Mouse (Mus musculus): ENCODE results near the gene Snrpa.

Gene Snrpa

DNA sequence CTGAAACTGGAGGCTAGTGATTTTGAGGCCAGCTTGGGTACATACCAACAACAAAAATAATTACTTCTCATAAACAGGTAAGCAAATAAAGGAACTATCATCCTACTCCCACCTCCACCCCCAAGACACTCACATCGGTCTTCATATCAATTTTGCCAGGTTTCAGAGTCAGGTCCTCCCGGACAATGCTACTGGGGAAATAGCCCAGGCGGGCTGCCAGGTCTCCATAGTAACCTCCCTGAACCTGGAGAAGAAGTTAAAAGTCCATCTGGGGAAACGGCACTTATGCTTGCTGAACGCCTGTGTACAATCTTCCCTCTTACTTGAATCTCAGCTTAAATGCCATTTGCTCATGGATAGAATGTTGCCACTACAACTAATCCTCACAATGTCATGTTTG lies 16.0 kb downstream of the Snrpa start:
- no peak for TF ChIP-seq GATA4 (IDR thresholded peaks at IDR 0.05; ENCODE audit: insufficient replicate concordance, low read length)

DNA sequence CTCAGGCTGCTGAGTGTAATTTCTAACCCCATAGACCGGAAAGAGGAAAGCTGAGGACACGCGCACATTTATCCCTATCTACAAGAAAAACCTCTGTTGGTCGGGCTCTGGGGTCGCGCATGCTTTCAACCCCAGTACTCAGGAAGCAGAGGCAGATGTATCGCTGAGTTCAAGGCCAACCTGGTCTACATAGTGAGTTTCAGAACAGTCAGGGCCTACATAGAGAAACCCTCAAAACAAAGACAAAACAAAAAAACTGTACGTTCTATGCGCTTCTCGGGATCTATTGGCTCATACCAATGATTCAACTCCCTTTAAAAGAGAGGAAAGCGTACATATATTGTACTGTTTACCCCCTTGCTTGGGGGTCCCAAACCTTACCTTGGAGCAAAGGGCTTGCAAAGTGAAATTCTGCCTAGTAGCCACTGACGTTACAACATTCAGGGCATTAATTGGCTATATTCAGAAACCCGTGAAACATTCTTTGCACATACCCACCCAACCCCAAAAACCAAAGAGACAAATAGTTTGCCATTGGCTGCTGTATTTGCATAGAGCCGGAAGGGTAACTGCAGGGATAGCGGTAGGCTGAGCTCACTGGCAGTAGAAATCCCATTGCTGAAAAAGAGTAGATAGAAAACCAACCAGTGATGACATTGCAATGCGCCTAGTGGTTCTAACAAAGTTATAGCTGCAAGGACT lies 16.7 kb downstream of the Snrpa start:
- no peak for TF ChIP-seq GATA4 (IDR thresholded peaks at IDR 0.05; ENCODE audit: insufficient replicate concordance, low read length)

DNA sequence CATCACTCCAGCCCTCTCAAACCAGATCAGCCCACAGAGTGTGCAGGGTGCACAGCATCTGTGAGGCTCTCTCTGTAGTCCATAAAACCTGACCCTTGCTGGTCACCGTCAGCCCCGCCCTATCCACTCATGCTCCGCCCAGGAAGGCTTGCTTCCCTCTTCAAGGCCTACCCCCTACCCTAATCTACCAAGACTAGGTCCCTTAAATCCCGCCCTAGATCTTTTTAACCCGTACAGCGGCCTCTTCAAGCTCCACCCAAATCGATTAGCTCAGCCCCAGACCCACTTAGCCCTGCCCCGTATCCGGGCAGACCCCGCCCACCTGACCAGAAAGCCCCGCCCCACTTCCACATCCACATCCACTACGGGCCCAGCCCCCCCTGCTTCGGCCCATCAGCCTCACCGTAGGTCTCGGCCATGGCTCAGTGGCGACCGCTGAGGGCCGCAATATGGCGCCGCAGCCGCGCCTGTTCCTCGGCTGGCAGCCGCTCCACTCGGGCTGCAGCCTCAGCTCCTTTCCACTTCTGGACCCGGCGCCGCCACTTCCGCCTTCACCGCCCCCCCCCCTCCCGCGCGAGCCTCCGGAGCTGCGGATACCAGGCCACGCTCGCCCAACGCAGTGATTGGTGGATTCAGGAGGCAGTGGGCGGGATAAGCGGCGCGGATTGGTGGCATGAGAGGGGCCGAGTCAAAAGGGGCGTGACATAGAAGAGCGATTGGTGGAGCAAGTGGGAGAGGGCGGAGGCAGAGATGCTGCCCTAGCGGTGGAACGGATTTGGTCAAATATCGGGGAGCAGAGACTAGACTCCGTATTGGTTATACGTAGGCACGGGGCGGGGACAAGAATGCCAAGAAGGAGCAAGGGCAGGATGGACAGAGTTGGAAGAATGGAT lies 17.5 kb downstream of the Snrpa start, which contains the start of gene Rab4b:
Gene Rab4b (minus strand): TSS at position 573 of the 893 bp plus-strand sequence.
- TF ChIP-seq GATA4 (IDR thresholded peaks at IDR 0.05; ENCODE audit: insufficient replicate concordance, low read length): peak; percentile 5; the same call in 1 of the 2 replicates

DNA sequence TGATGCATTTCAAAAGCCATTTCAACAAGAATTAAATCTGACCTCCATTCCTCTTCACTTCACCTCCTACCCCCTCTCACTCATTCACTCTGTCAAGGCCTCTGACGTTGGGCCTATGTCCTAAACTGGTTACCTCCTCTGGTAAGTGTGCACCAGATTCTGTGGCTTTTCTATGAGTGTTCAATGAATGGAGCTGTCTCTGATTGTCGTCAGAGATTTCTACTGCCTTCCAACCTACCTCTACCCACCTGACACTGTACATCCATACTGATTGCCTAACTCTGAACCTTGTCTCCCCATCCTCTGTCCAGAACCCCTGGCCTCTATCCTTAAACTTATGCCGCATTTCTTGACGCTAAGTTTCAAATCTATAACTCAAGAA lies 18.1 kb downstream of the Snrpa start:
- TF ChIP-seq GATA4 (IDR thresholded peaks at IDR 0.05; ENCODE audit: insufficient replicate concordance, low read length): no peak

DNA sequence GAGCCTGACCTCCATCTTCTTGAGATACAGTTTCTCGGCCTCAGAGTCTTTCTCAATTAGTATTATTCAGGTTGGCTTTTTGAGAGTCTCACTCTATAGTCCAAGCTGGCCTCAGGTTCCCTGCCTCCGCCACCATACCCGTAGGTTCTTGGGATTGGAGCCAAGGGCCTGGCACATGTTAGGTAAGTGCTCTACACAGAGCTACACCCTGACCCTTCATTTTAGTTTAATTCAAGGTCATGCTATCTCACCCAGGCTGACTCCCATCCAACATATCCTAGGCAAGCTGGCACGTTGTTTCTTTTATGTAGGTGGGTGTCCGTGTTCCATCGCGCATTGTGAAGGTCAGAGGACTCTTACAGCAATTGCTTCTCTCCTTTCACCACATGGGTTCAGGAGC lies 21.2 kb downstream of the Snrpa start:
- TF ChIP-seq GATA4 (IDR thresholded peaks at IDR 0.05; ENCODE audit: insufficient replicate concordance, low read length): no peak

DNA sequence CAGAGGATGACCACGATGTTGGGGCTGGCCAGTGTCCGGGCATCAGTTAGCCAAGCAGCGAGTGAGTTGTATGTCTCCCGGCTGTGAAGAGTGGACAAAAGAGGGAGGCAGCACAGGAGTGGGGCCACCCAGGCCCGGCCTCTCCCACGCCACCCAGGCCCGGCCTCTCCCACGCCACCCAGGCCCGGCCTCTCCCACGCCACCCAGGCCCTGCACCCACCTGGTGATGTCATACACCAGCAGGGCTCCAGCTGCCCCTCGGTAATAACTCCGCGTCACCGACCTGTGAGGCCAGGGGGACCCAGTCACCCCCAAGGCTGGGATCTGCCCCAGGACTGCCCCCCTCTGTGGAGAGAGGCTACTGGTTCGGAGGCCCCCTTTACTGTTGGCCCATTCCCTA lies 21.6 kb downstream of the Snrpa start:
- TF ChIP-seq GATA4 (IDR thresholded peaks at IDR 0.05; ENCODE audit: insufficient replicate concordance, low read length): no peak

DNA sequence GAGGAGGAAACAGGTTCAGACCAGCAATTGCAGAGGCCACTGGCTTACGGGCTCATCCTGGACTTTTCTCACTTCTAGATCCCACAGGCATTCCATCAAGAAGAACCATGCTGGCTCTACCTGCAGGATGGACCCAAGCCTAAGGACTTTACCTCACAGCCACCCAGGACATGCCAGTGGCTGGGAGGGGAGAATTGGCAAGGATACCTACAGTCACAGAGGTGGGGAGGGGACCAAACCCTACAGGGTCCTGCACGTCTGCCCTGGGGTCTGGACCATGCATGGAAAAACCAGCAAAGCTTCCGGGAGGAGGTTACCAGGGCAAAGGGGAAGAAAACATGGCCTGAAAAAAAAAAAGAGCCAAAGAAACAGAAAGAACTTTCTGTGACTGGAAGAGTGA lies 25.1 kb downstream of the Snrpa start:
- TF ChIP-seq GATA4 (IDR thresholded peaks at IDR 0.05; ENCODE audit: insufficient replicate concordance, low read length): no peak

DNA sequence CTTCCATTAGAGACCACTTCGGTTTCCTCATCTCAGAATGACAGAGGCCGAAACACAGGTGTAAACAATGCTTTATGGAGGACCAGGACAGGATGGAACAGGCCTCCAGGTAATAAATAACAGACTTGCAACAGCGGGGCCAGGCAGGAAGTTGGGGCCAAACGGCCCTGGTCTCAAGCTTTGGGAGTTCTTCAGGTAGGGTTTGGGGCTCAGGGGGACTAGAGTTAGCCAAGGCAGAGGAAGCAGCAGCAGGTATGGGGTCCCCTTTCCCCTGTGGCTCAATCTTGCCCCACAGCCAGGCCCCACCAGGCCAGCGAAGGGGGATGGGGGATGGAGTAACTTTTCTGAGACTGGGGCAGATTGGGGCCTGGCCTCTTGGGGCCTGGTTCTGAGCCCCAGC lies 27.7 kb downstream of the Snrpa start:
- no peak for TF ChIP-seq GATA4 (IDR thresholded peaks at IDR 0.05; ENCODE audit: insufficient replicate concordance, low read length)

DNA sequence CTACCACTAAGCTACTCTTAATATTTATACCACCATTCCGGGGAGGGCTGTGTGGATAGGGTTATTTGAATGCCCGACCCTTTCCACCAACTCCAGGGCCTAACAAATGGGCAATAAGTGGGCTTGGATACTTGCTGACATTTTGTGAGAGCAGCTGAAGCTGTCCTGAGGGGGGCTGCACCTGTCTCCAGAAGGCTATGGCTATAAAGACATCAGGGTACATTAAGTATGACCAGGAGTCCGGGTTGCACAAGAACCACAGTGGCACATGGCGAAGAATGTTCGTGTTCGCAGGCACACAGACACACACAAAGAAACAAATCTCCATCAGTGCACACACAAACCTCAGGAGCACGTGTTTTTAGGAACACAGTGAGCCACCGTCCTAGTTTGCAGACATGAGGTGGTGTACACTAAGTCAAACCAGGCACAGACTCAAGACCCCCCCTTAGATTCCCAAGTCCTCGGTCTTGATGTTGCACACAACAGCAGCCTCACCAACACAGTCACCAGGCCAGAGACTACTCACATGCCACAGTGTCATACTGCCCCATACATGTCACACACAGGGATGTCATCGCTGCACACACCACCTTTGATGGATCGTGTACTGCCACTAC lies 28.5 kb downstream of the Snrpa start:
- TF ChIP-seq GATA4 (IDR thresholded peaks at IDR 0.05; ENCODE audit: insufficient replicate concordance, low read length): no peak

DNA sequence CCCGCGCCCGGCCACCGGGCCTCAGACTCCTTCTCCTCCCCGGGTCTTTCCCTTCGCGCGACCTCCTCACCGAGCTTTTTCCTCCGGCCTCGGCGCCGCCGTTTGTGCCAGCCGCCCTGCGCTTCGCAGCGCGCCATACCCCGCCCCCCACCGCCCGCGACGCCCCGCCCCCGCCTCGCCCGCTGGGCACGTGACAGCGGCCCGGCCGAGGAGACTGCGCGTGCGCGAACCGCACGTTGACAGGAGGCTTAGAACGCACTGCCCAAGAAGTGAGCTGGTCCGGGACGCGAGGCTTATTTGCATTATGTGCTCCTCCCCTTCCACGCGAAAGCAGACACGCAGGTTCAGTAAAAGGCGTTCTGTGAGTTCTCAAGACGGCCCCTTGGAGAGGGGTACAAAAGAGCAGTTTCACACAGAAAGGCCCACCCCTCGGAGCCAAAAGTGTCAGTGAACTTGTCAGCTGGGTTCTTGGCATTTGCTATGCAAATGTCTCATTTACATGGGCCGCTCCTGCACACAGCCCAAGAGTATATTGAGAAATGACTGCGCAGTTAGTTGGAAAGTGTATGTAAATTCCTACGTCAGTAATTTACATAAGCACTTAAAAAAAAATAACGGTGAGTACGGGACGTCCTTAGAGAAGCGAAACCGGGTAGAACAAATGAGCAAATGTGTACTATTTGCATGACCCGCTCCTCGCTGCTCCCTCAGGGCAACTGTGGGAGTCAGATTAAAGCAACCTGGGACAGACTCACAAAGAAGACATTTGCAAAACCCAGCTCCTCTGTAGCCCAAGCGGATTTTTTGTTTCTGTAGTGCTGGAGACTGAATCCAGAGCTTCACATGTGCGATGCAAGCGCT lies 29.2 kb downstream of the Snrpa start, which contains the start of gene Egln2:
Gene Egln2 (minus strand): TSS at position 189 of the 861 bp plus-strand sequence.
- TF ChIP-seq GATA4 (IDR thresholded peaks at IDR 0.05; ENCODE audit: insufficient replicate concordance, low read length): no peak

DNA sequence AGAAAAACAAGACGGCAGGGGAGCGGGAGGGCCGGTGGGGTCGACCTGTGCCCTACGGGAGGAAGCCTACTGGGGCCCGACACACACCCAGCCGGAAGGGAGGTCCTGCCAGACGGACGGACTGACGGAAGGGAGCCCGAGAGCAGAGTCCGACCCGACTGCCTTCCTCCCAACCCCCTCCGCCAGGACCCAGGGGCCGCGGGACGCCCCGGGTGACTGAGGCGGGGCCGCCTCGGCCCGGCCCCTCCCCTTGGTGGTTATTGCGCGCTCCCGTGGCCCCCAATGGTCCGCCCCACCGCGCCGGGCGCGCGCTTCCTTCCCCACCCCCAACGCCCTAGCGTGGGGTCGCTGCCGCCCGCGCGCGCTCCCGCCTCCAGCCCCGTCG lies 29.9 kb downstream of the Snrpa start:
- no peak; the same call in 1 of the 2 replicates for TF ChIP-seq GATA4 (IDR thresholded peaks at IDR 0.05; ENCODE audit: insufficient replicate concordance, low read length)

DNA sequence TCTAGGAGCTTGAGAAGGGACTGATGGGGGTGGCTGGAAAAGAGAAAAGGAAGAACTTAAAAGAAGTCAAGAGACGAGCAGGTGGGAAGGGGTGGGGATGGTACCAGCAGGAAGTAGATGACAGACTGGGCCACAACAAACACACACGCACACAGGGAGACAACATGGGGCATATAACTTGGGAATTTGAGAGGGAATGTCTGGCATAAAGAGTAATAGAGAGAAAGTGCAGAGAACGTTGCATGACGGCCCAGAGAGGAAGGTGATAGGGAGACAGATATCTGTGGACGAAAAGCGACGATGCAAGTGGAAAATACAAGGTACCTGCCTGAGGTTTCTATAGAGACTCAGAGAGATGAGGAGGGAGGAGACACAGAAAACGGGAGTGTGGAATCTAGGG lies 30.4 kb downstream of the Snrpa start:
- no peak for TF ChIP-seq GATA4 (IDR thresholded peaks at IDR 0.05; ENCODE audit: insufficient replicate concordance, low read length)

DNA sequence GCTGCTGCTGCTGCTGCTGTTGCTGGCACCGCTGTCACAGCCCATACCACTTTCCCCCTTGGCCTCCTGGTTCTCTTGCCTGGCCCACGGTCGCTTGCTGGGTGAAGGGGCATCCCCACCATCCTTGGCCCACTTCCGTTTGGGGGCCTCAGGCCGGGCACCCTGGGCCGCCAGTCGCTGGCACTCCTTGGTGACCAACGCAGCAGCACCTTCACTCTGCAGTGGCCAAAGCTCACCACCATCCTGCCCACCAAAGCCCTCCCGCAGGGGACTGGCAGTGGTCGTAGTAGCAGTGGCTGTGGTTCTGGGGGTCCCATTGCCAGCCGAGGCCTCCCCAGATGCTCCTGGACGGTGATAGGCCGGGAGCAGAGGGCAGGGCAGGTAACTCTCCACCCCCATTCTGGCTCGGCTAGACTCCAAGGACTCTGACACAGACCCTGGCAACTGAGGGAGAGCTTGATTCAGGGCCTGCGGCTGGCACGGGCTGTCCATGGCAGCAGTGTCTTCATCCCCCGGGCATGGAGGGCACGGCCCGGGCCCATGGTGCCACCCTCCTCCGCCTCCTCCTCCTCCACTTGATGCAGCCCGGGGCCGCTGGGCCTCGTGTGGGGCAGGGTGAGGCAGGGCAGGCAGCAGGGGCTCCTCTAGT lies 30.9 kb downstream of the Snrpa start:
- no peak for TF ChIP-seq GATA4 (IDR thresholded peaks at IDR 0.05; ENCODE audit: insufficient replicate concordance, low read length)
